ENCODE assay signal across 24 mouse cellular contexts in the genomic region with DNA sequence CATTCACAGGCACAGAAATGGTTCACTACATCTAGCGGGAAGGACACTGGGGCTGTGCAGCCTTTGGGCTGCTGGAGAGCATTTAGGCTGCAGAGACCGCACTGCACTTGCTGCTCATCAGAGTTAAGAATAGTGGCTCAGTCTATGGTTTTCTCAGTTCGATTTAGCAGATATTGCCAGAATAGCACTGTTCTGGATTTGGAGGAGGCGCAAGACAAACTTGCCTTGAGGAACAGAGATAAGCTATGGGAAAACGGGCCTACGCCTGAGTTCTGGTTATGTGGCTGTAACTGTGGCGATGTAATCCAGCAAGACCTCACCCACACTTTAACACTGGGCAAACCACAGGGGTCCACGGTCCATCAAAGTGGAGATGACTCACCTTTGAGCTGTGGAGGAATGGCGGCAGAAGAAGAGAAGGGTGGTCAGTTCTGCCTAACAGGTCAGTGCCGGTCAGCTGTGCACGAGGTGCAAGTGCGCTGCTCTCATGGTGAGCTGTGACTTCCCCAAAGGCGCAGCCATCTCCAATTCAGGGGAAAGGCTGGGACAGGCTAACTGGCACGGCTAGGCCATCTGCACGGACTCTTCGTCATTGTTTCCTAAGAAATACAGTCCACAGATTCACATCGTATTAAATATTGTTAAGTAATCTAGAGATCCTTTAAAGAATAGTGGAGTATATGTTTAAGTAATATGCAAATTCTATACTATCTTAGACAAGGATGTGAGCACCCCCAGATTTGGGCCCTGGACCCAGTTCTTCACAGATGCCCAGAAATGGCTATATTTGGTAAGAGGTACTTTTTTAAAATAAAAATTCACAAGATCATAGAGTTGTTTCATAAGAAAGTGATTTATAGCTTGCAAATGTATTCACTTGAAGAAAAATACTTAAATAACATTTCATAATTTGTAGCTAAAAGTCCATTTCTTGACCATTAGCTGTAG.
DNase-seq lines count a peak whose midpoint lies in the region; ATAC-seq lines count a peak whose summit lies in the region.
"Had no signal": no experiment of that assay in that cellular context is flagged by ENCODE, and none has a peak within 500 bp of the region (broad histone marks: within the 10 kb centered on the region; RNA-seq: fewer than 3 reads in every experiment).

No protein-coding gene starts in this region.

- peak; percentile 53 to 56 for DNase-seq in frontal cortex, adult 2 months (ENCODE audit: extremely low spot score in 1 of 2, low spot score in 1 of 2)
- DNase-seq in frontal cortex, postnatal 14 days (ENCODE audit: low spot score in 2 of 2): no peak
- DNase-seq in left cerebral cortex, postnatal 36 days (ENCODE audit: low spot score in 2 of 2): peak; percentile 16 to 42
- no peak for DNase-seq in left cerebral cortex, adult 11 months (ENCODE audit: low spot score)
- DNase-seq in brain, adult 2 months (ENCODE audit: low read depth, low spot score): peak; percentile 81
- peak; percentile 42 to 55 for DNase-seq in right cerebral cortex, postnatal 10 days (ENCODE audit: low spot score in 2 of 2)
- DNase-seq: adrenal gland, adult 2 months; B cell, adult 2 months; cerebellum, adult 18-20 months; cerebellum, postnatal 14 days; heart, adult 2 months; heart, postnatal 14 days; kidney, adult 18-20 months; kidney, postnatal 4 days; liver, embryonic 13.5 days; lung, adult 2 months; lung, postnatal 14 days; midbrain, embryonic 14.5 days; retina, postnatal 1 day; spleen, adult 18-20 months; thymus, postnatal 14 days had no signal

- intact Hi-C loops in left cerebral cortex, postnatal 36 days (cut with DNase I): loop anchor here (5.0 to 10.0 kb wide), 2 partner anchors 229 to 298 kb away; no protein-coding TSS in a partner anchor

- ATAC-seq in cerebellum, adult (ENCODE audit: insufficient number of reproducible peaks, low FRiP score, low TSS enrichment): no peak
- ATAC-seq: forebrain, embryonic 14.5 days; hindbrain, postnatal 0 days had no signal

Comparison
In these comparisons a context has a peak if more than half of its experiments do, and no peak if none do; other contexts are left out.
1. DNase-seq: peak in frontal cortex, adult 2 months (2 of 2), left cerebral cortex, postnatal 36 days (2 of 2), brain, adult 2 months (single experiment) and right cerebral cortex, postnatal 10 days (2 of 2); none in frontal cortex, postnatal 14 days (0 of 2) and left cerebral cortex, adult 11 months (single experiment).